Mouse (Mus musculus) stomach, adult 2 months (tissue): ENCODE data around the gene Elovl2. TPM values are rescaled to one million over a fixed set of nuclear protein-coding genes. Genes with fewer than 3 reads are reported as not detected.

ENCODE experiments used
- polyA plus RNA-seq: library from polyadenylated mRNA; depleted of rRNA; stranded (reverse); fragments of >200 nt; gene quantifications from 2 replicates; pipeline ENCODE4 v1.2.3, GENCODE M21; 2012; rRNA removed

Elovl2 gene
- polyA plus RNA-seq = 0.05 and 0.08 TPM in 2 replicates

DNA sequence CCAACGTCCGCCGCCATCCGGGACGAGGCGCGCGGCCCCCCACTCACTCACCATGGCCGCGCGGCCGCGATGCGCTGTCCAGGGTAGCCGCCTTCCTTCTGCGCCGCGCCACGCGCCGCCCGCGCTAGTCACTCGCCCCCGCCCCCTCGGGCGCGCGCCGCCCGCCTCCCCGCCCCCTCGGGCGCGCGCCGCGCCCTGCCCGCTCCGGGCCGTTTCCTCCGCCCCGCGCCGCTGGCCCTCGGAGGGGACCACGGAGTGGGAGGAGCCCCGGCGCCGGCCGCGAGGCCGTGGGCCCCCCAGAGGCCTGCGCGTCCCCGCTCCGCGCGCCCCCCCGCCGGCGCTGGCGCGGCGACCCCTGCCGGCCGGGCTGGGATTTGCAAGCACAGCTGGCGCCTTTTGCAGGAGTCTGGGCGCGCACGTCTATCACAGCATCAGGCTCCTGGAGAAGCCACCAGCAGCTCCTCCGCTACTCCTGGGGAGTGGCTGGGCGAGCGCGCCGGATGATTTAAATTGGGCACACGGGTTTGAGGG is at the start of gene Elovl2:
Elovl2 (minus strand) TSS at position 102 of the 531 bp plus-strand sequence.

DNA sequence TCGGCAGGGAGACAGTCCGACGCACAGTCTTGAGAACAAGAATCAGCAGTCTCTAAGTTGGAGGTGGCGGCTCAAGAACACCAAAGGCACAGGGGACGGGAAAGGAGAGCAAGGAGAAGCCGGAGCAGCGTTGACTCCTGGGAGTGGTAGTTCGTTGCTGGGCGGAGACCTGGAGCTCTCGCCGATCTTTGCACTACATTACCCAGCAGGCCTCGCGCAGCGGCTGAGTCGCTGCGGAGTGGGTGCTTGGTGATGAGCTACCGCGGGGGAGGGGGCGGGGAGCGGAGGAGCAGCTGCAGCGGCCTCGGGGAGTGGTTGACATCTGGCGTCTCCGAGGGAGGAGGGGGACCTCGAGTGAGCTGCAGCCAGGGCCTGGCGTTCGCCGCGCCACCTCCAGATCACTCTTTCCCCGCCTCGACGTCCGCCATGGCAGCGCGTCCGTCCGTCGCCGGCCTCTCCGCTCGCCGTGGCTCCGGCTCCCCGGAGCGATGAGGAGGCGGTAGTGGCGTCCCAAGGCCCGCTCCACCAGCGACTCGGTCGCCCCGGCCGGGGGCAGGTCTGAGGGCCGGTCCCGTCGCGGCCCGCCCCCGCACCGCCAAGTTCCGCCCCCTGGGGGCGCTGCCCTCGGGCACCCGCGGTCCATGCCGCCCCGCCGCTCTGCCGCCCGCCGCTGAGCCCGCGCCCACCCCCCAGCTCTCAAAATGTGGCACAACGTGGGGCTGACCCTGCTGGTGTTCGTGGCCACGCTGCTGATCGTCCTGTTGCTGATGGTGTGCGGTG is 29.5 kb upstream of the Elovl2 start, which contains the start of gene Smim13:
Smim13 (plus strand) TSS at position 307 of the 780 bp plus-strand sequence.

Other genes starting within 250 kb of the Elovl2 start
- 31.5 and 33.3 TPM in 2 replicates for gene Pak1ip1, start 219.4 kb downstream of the Elovl2 start, polyA plus RNA-seq
- 57.8 and 62.0 TPM in 2 replicates for gene Tmem14c, start 204.1 kb downstream of the Elovl2 start, polyA plus RNA-seq
- gene Mak, start 140.7 kb downstream of the Elovl2 start, polyA plus RNA-seq = 0.02 and 0.06 TPM in 2 replicates
- gene Gcm2, start 109.4 kb downstream of the Elovl2 start, polyA plus RNA-seq = not detected in 2 replicates
- not detected in 2 replicates for gene Sycp2l, start 106.1 kb downstream of the Elovl2 start, polyA plus RNA-seq
- gene Smim13, start 29.4 kb upstream of the Elovl2 start, polyA plus RNA-seq = 1.9 and 2.8 TPM in 2 replicates
- not detected in 2 replicates for gene Gm17364, start 53.6 kb upstream of the Elovl2 start, polyA plus RNA-seq